Mouse (Mus musculus) E14TG2a.4 (cell line): ENCODE measurements at regions not wholly inside any gene's neighbourhood (a gene's known extent, or its start where the extent isn't known, plus 50 kb on each side); places are given as distances from the start of the nearest gene placed in this dataset.

Experiments
- CTCF ChIP-seq: conservative IDR thresholded peaks from 2 replicates; pipeline ENCODE4 v1.5.1; 2014; ENCODE audit warnings: low read length
- NANOG ChIP-seq: IDR thresholded peaks from 2 replicates; pipeline ENCODE4 v1.6.1; 2014; ENCODE audit warnings: borderline replicate concordance, low read length, mixed read lengths
- POU5F1 ChIP-seq: IDR thresholded peaks from 2 replicates; pipeline ENCODE4 v1.6.1; 2014; ENCODE audit warnings: low read length, borderline replicate concordance

- TF ChIP-seq CTCF = no peak
- no peak for TF ChIP-seq NANOG
- TF ChIP-seq POU5F1 = no peak
Observed at GRCm38 (mm10) chr11:25156705-25157104, 1053.9 kb downstream of the 5730522E02Rik start.
